Mouse (Mus musculus) large intestine, adult 2 months (tissue): ENCODE data around the gene Gcgr. TPM values are rescaled to one million over a fixed set of nuclear protein-coding genes. Genes with fewer than 3 reads are reported as not detected.
"Not testable (repeated sequence)": the region's sequence is repeated elsewhere in the genome, so short reads cannot be mapped to it uniquely, and the experiment has no call there.

Experiments
- DNase-seq: peaks from one replicate; pipeline ENCODE4 v3.0.0-alpha.2; 2012; ENCODE audit warnings: low read depth, low spot score
- WGBS: fragments of 180-500 bp; shearing (Covaris S2); methylation state at CpG from one replicate; pipeline ENCODE4 v1.1.7; 2018; 5-methylcytosine and 5-hydroxymethylcytosine counted together
- polyA plus RNA-seq: library from polyadenylated mRNA; depleted of rRNA; stranded (reverse); fragments of >200 nt; gene quantifications from 2 replicates; pipeline ENCODE4 v1.2.3, GENCODE M21; 2012

Gene Gcgr
- polyA plus RNA-seq, 1 experiment, result 0.90 TPM

GRCm38 (mm10) chr11:120501701-120502100 lies 28.8 kb upstream of the Gcgr start:
- WGBS, result 60% methylated on average over 4 of the region's 4 CpGs

GRCm38 (mm10) chr11:120505661-120506060 lies 24.8 kb upstream of the Gcgr start:
- no peak for DNase-seq
- WGBS, result 74% methylated on average over 3 of the region's 3 CpGs

More at GRCm38 (mm10) chr11:120501701-120502100, 28.8 kb upstream of the Gcgr start:
- no peak for DNase-seq

- 26% methylated on average over 4 of the region's 4 CpGs for WGBS
- no peak for DNase-seq
Measured at GRCm38 (mm10) chr11:120506899-120507298, 23.6 kb upstream of the Gcgr start.

- 36% methylated on average over 13 of the region's 13 CpGs for WGBS
Measured at GRCm38 (mm10) chr11:120507611-120508289, 22.7 kb upstream of the Gcgr start.

GRCm38 (mm10) chr11:120508290-120508870 lies 22.1 kb upstream of the Gcgr start:
- WGBS, result 64% methylated on average over 9 of the region's 9 CpGs
- DNase-seq, result no peak

More at GRCm38 (mm10) chr11:120507611-120508289, 22.7 kb upstream of the Gcgr start:
- DNase-seq, result peak; percentile 85

- peak; percentile 85 for DNase-seq
- 11% methylated on average over 4 of the region's 4 CpGs for WGBS
Measured at GRCm38 (mm10) chr11:120509940-120510339, 20.6 kb upstream of the Gcgr start.

- no peak for DNase-seq
Measured at GRCm38 (mm10) chr11:120510375-120511030, 20.0 kb upstream of the Gcgr start.

GRCm38 (mm10) chr11:120512790-120513453 lies 17.6 kb upstream of the Gcgr start:
- DNase-seq, result no peak
- WGBS, result 22% methylated on average over 6 of the region's 6 CpGs

More at GRCm38 (mm10) chr11:120510375-120511030, 20.0 kb upstream of the Gcgr start:
- 5% methylated on average over 16 of the region's 16 CpGs for WGBS

GRCm38 (mm10) chr11:120514262-120514661 lies 16.2 kb upstream of the Gcgr start:
- 83% methylated on average over 2 of the region's 2 CpGs for whole genome bisulfite sequencing
- DNase-seq, result not testable (repeated sequence)

GRCm38 (mm10) chr11:120515611-120516010 lies 14.9 kb upstream of the Gcgr start:
- 15% methylated on average over 17 of the region's 17 CpGs for WGBS
- no peak for DNase-seq

- WGBS, result 92% methylated on average over 4 of the region's 4 CpGs
- DNase-seq, result no peak
Measured at GRCm38 (mm10) chr11:120517147-120517546, 13.4 kb upstream of the Gcgr start.

- 17% methylated on average over 6 of the region's 6 CpGs for WGBS
- no peak for DNase-seq
Measured at GRCm38 (mm10) chr11:120518027-120518426, 12.5 kb upstream of the Gcgr start.

- DNase-seq, result no peak
- WGBS, result 19% methylated on average over 6 of the region's 6 CpGs
Measured at GRCm38 (mm10) chr11:120518558-120518957, 11.9 kb upstream of the Gcgr start.

- 45% methylated on average over 9 of the region's 9 CpGs for WGBS
Measured at GRCm38 (mm10) chr11:120519738-120520137, 10.8 kb upstream of the Gcgr start.

GRCm38 (mm10) chr11:120520498-120520897 lies 10.0 kb upstream of the Gcgr start:
- WGBS, result 86% methylated on average over 9 of the region's 9 CpGs
- no peak for DNase-seq

More at GRCm38 (mm10) chr11:120519738-120520137, 10.8 kb upstream of the Gcgr start:
- no peak for DNase-seq

- DNase-seq, result no peak
- 36% methylated on average over 5 of the region's 5 CpGs for WGBS
Measured at GRCm38 (mm10) chr11:120520967-120521540, 9.4 kb upstream of the Gcgr start.

GRCm38 (mm10) chr11:120522581-120522980 lies 7.9 kb upstream of the Gcgr start:
- no peak for DNase-seq
- WGBS, result 67% methylated on average over 8 of the region's 8 CpGs

- 83% methylated on average over 2 of the region's 2 CpGs for WGBS
- no peak for DNase-seq
Measured at GRCm38 (mm10) chr11:120525959-120526358, 4.5 kb upstream of the Gcgr start.

- 77% methylated on average over 9 of the region's 9 CpGs for WGBS
- no peak for DNase-seq
Measured at GRCm38 (mm10) chr11:120527690-120528354, 2.7 kb upstream of the Gcgr start.
